Mouse (Mus musculus): ENCODE measurements at regions not wholly inside any gene's neighbourhood (a gene's known extent, or its start where the extent isn't known, plus 50 kb on each side); places are given as distances from the start of the nearest gene placed in this dataset.

GRCm38 (mm10) chr2:17876942-17877341, 119.8 kb downstream of the H2al2a start:
- TF ChIP-seq CTCF (IDR thresholded peaks at IDR 0.05) (no peak), EP300 (IDR thresholded peaks at IDR 0.05) (no peak)

All from lung, postnatal 0 days (tissue).